Mouse (Mus musculus) layer of hippocampus, adult 11-12 months (tissue): ENCODE measurements around the gene Gm8897.
"Not testable (repeated sequence)": the region's sequence is repeated elsewhere in the genome, so short reads cannot be mapped to it uniquely, and the experiment has no call there.

Source experiments
- DNase-seq: peaks from one replicate; pipeline ENCODE4 v3.0.0; 2022; ENCODE audit warnings: low spot score

Gene Gm8897

GRCm38 (mm10) chr5:11416118-11416517 is at the start of gene Gm8897:
Gene Gm8897 (plus strand): TSS chr5:11416418.
- not testable (repeated sequence) for DNase-seq

- not testable (repeated sequence) for DNase-seq
Measured at GRCm38 (mm10) chr5:11416691-11417090, 473 bp downstream of the Gm8897 start.
